Mouse (Mus musculus) kidney, postnatal 0 days (tissue): ENCODE measurements around the gene Akain1. TPM values are rescaled to one million over a fixed set of nuclear protein-coding genes. Genes with fewer than 3 reads are reported as not detected.

Experiments
- ATAC-seq: fragments of 200-750 bp; cut with Nextera tagmentation; replicated peaks from 2 replicates; pipeline ENCODE4 v1.8.0; 2017; ENCODE audit warnings: low read depth, moderate number of reproducible peaks, moderate TSS enrichment, moderate library complexity; ENCODE audit not compliant: low FRiP score
- DNase-seq: peaks from one replicate; pipeline ENCODE4 v3.0.0-alpha.2; 2016; ENCODE audit warnings: low spot score
- H3K27ac ChIP-seq: fragments of 300-500 bp; sonication (generic); 2 replicates; pipeline ENCODE4 v1.5.1; 2014; ENCODE audit warnings: mild to moderate bottlenecking
- H3K27me3 ChIP-seq: fragments of 300-500 bp; sonication (generic); 2 replicates; pipeline ENCODE4 v1.6.1; 2014; ENCODE audit warnings: low read length, mixed read lengths; ENCODE audit not compliant: insufficient read depth
- H3K36me3 ChIP-seq: fragments of 300-500 bp; sonication (generic); 2 replicates; pipeline ENCODE4 v1.6.1; 2014; ENCODE audit warnings: low read length, mixed read lengths; ENCODE audit not compliant: insufficient read depth
- H3K4me1 ChIP-seq: fragments of 300-500 bp; sonication (generic); replicated peaks from 2 replicates; pipeline ENCODE4 v1.6.1; 2014; ENCODE audit warnings: antibody characterized with exemption, low read length, mixed read lengths; ENCODE audit not compliant: insufficient read depth
- H3K4me2 ChIP-seq: fragments of 300-500 bp; sonication (generic); 2 replicates; pipeline ENCODE4 v1.6.1; 2014; ENCODE audit warnings: mild to moderate bottlenecking, low read length, moderate library complexity, mixed read lengths
- H3K4me3 ChIP-seq: fragments of 300-500 bp; sonication (generic); replicated peaks from 2 replicates; pipeline ENCODE4 v1.5.1; 2014; ENCODE audit warnings: low read depth, low read length
- H3K9ac ChIP-seq: fragments of 300-500 bp; sonication (generic); 2 replicates; pipeline ENCODE4 v1.6.1; 2014; ENCODE audit warnings: low read depth, low read length
- H3K9me3 ChIP-seq: fragments of 300-500 bp; sonication (generic); replicated peaks from 2 replicates; pipeline ENCODE4 v1.6.1; 2016; ENCODE audit warnings: low read length, inconsistent platforms, mixed read lengths
- CTCF ChIP-seq: IDR thresholded peaks from 2 replicates; pipeline ENCODE4 v1.5.1; 2016; ENCODE audit warnings: antibody characterized with exemption, low read depth, mild to moderate bottlenecking, moderate library complexity
- WGBS: fragments of 180-500 bp; shearing (Covaris S2); extraction: QIAGEN DNeasy Blood & Tissue Kit; methylation state at CpG from one replicate; pipeline ENCODE4 v1.1.7; 2014; 5-methylcytosine and 5-hydroxymethylcytosine counted together
- polyA plus RNA-seq: library from polyadenylated mRNA; unstranded; fragments of >200 nt; fragmentation: Nextera tagmentation; extraction: Ambion mirVana; gene quantifications from 2 replicates; pipeline ENCODE4 v1.2.1, GENCODE M21; 2015

The Akain1 gene
- polyA plus RNA-seq, result not detected in 2 replicates

GRCm38 (mm10) chr17:69438990-69439491 is at the start of gene Akain1:
TSS of gene Akain1 (plus strand) at chr17:69439326.
- Histone ChIP-seq H3K27me3 (peaks cover 11% of the 10 kb centered on the region), H3K27ac (no peak within 1 kb of the TSS), H3K9ac (0 out of 2 replicates have a peak within 1 kb of the TSS, but pooled peaks have one; percentile 19), H3K4me3 (peak within 1 kb of the TSS; percentile 20), H3K4me2 (peak within 1 kb of the TSS; percentile 56), H3K4me1 (0 out of 2 replicates have a peak, but pooled peaks cover 6% of the 10 kb centered on the region), H3K36me3 (no peaks in the 10 kb centered on the region), H3K9me3 (no peaks in the 10 kb centered on the region)
- 0% methylated on average over 42 of the region's 44 CpGs for WGBS
- DNase-seq, result peak; percentile 80
- peak; percentile 95 for ATAC-seq
- TF ChIP-seq CTCF, result no peak

- Histone ChIP-seq H3K9me3 (no peaks in the 10 kb centered on the region), H3K9ac (no peak overlapping the region), H3K36me3 (no peaks in the 10 kb centered on the region), H3K4me1 (no peaks in the 10 kb centered on the region), H3K4me3 (no peak overlapping the region), H3K27me3 (no peaks in the 10 kb centered on the region), H3K27ac (no peak overlapping the region), H3K4me2 (peak overlapping the region; percentile 37; the same call in 1 of the 2 replicates)
- DNase-seq (peak; percentile 45), ATAC-seq (no peak)
- 41% methylated on average over 14 of the region's 16 CpGs for WGBS
- peak; percentile 35; the same call in 1 of the 2 replicates for TF ChIP-seq CTCF
Measured at GRCm38 (mm10) chr17:69396147-69397033, 42.7 kb upstream of the Akain1 start.

GRCm38 (mm10) chr17:69397163-69397562 is 42.0 kb upstream of the Akain1 start:
- Histone ChIP-seq H3K27me3 (no peaks in the 10 kb centered on the region), H3K9ac (no peak overlapping the region), H3K4me1 (no peaks in the 10 kb centered on the region), H3K4me2 (peak overlapping the region; percentile 13; the same call in 1 of the 2 replicates), H3K36me3 (no peaks in the 10 kb centered on the region), H3K27ac (no peak overlapping the region), H3K9me3 (no peaks in the 10 kb centered on the region), H3K4me3 (no peak overlapping the region)
- 36% methylated on average over 5 of the region's 5 CpGs for WGBS
- no peak for DNase-seq
- TF ChIP-seq CTCF, result no peak
- no peak for ATAC-seq

- H3K4me2 ChIP-seq, result no peak overlapping the region
- no peak overlapping the region for H3K9ac ChIP-seq
- DNase-seq (no peak), ATAC-seq (no peak)
- no peak overlapping the region for H3K4me3 ChIP-seq
- TF ChIP-seq CTCF, result no peak
- no peaks in the 10 kb centered on the region for H3K9me3 ChIP-seq
- no peaks in the 10 kb centered on the region for H3K4me1 ChIP-seq
- H3K36me3 ChIP-seq, result no peaks in the 10 kb centered on the region
- no peak overlapping the region for H3K27ac ChIP-seq
- no peaks in the 10 kb centered on the region for H3K27me3 ChIP-seq
Measured at GRCm38 (mm10) chr17:69398092-69398491, 41.0 kb upstream of the Akain1 start.

GRCm38 (mm10) chr17:69401146-69401545 is 38.0 kb upstream of the Akain1 start:
- 80% methylated on average over 2 of the region's 2 CpGs for WGBS
- Histone ChIP-seq H3K4me2 (no peak overlapping the region), H3K27ac (no peak overlapping the region), H3K4me1 (no peaks in the 10 kb centered on the region), H3K27me3 (no peaks in the 10 kb centered on the region), H3K36me3 (no peaks in the 10 kb centered on the region), H3K4me3 (no peak overlapping the region), H3K9ac (no peak overlapping the region), H3K9me3 (no peaks in the 10 kb centered on the region)
- DNase-seq (no peak), ATAC-seq (no peak)
- peak; percentile 30; the same call in 1 of the 2 replicates for TF ChIP-seq CTCF

GRCm38 (mm10) chr17:69416163-69416562 is 23.0 kb upstream of the Akain1 start:
- no peaks in the 10 kb centered on the region for H3K27me3 ChIP-seq
- H3K27ac ChIP-seq, result no peak overlapping the region
- H3K4me1 ChIP-seq, result no peaks in the 10 kb centered on the region
- no peak for TF ChIP-seq CTCF
- H3K4me3 ChIP-seq, result peak overlapping the region; percentile 68
- no peak for ATAC-seq
- H3K4me2 ChIP-seq, result peak overlapping the region; percentile 61
- H3K9me3 ChIP-seq, result no peaks in the 10 kb centered on the region
- H3K9ac ChIP-seq, result 0 out of 2 replicates have a peak overlapping the region, but pooled peaks have one; percentile 28
- no peak for DNase-seq
- H3K36me3 ChIP-seq, result no peaks in the 10 kb centered on the region
